Mouse (Mus musculus) intestine, embryonic 16.5 days (tissue): ENCODE measurements around the gene Cdh8. TPM values are rescaled to one million over a fixed set of nuclear protein-coding genes. Genes with fewer than 3 reads are reported as not detected.
A peak's percentile ranks its signal among the peaks of the same experiment; 100 is the strongest.

Experiments used
- ATAC-seq: fragments of 200-750 bp; cut with Nextera tagmentation; 2 replicates; pipeline ENCODE4 v1.8.0; 2017; ENCODE audit warnings: moderate TSS enrichment, moderate library complexity
- H3K27ac ChIP-seq: fragments of 300-500 bp; sonication (generic); 2 replicates; pipeline ENCODE4 v1.5.1; 2014; ENCODE audit warnings: mild to moderate bottlenecking, low read length
- H3K27me3 ChIP-seq: fragments of 300-500 bp; sonication (generic); replicated peaks from 2 replicates; pipeline ENCODE4 v1.6.1; 2014; ENCODE audit warnings: low read length, control low read depth, mixed read lengths; ENCODE audit not compliant: control insufficient read depth, insufficient read depth
- H3K36me3 ChIP-seq: fragments of 300-500 bp; sonication (generic); 2 replicates; pipeline ENCODE4 v1.6.1; 2014; ENCODE audit warnings: low read length, control low read depth; ENCODE audit not compliant: control insufficient read depth, insufficient read depth
- H3K4me1 ChIP-seq: fragments of 300-500 bp; sonication (generic); 2 replicates; pipeline ENCODE4 v1.6.1; 2014; ENCODE audit warnings: low read length, control low read depth, mixed read lengths; ENCODE audit not compliant: control insufficient read depth, insufficient read depth
- H3K4me2 ChIP-seq: fragments of 300-500 bp; sonication (generic); 2 replicates; pipeline ENCODE4 v1.6.1; 2014; ENCODE audit warnings: low read depth, low read length, control low read depth
- H3K4me3 ChIP-seq: fragments of 300-500 bp; sonication (generic); 2 replicates; pipeline ENCODE4 v1.5.1; 2014; ENCODE audit warnings: mild to moderate bottlenecking, low read length
- H3K9ac ChIP-seq: fragments of 300-500 bp; sonication (generic); 2 replicates; pipeline ENCODE4 v1.6.1; 2014; ENCODE audit warnings: low read depth, low read length
- H3K9me3 ChIP-seq: fragments of 300-500 bp; sonication (generic); 2 replicates; pipeline ENCODE4 v1.6.1; 2016; ENCODE audit warnings: low read length, control low read depth; ENCODE audit not compliant: control insufficient read depth
- WGBS: fragments of 180-500 bp; shearing (Covaris S2); extraction: QIAGEN DNeasy Blood & Tissue Kit; methylation state at CpG from one replicate; pipeline ENCODE4 v1.1.7; 2014; 5-methylcytosine and 5-hydroxymethylcytosine counted together
- polyA plus RNA-seq: library from polyadenylated mRNA; unstranded; fragments of >200 nt; fragmentation: Nextera tagmentation; extraction: Ambion mirVana; gene quantifications from 2 replicates; pipeline ENCODE4 v1.2.1, GENCODE M21; 2015

Cdh8 gene
- polyA plus RNA-seq, 1 experiment from 2014 or later: 0.99 TPM

DNA sequence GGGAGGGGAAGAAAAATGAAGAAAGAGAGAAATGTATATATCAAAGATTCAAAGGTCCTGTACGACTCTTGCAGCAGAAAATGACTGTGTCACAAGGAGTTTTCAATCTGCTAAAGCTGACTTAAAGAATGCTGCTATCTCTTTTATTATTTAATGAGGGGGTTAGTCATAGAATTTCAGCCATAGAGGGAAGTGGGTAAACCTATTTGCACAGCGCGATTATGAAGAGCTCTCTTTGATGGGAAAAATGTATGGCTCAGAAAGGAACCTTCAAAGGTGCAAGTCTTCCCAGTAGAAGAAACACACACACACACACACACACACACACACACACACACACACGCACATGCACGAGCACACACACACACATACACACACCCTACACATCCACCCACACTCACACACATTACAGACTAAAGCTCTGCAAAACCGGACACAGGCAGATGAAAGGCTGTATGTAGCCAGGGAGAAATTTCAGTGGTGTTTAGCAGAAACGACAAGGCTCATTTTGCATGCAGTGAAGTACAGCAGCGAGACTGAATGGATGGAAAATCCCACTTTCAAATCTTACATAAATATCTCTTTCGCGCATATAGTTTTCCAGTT, 2.3 kb downstream of the Cdh8 start:
- peaks cover 30% of the 10 kb centered on the region for H3K27me3 ChIP-seq

DNA sequence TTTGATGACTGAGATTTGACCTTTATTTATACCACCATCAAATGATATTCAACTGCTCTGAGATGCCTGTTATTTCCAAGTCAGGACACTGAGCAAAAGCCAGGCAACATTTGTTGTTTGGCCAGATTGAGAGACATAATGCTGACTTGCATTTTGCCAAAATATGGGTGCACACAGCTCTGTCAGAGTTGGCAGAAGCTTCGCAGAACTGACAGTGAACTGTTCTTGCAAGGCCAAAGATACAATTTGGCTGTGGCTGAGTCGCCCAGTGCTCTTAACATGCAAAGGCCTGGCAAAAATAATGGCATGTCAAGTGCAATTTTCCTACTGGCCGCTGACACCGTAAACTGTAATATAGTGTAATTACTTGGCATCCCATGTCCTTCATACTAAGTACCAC, 22.4 kb downstream of the Cdh8 start:
- Histone ChIP-seq H3K27ac (no peak overlapping the region), H3K4me1 (no peaks in the 10 kb centered on the region), H3K9ac (no peak overlapping the region), H3K9me3 (no peaks in the 10 kb centered on the region), H3K27me3 (no peaks in the 10 kb centered on the region), H3K4me2 (no peak overlapping the region), H3K36me3 (no peaks in the 10 kb centered on the region), H3K4me3 (no peak overlapping the region)
- no peak for ATAC-seq
- WGBS: 65% methylated on average over 4 of the region's 4 CpGs

More for the DNA sequence above, 2.3 kb downstream of the Cdh8 start:
- ATAC-seq: peak; percentile 28; the same call in 1 of the 2 replicates
- H3K27ac ChIP-seq: no peak overlapping the region
- H3K4me3 ChIP-seq: no peak overlapping the region
- no peaks in the 10 kb centered on the region for H3K36me3 ChIP-seq
- peak overlapping the region; percentile 74; the same call in 1 of the 2 replicates for H3K4me2 ChIP-seq
- 34% methylated on average over 10 of the region's 10 CpGs for WGBS
- H3K4me1 ChIP-seq: peaks cover 3% of the 10 kb centered on the region; the same call in 1 of the 2 replicates
- no peaks in the 10 kb centered on the region for H3K9me3 ChIP-seq
- H3K9ac ChIP-seq: no peak overlapping the region

DNA sequence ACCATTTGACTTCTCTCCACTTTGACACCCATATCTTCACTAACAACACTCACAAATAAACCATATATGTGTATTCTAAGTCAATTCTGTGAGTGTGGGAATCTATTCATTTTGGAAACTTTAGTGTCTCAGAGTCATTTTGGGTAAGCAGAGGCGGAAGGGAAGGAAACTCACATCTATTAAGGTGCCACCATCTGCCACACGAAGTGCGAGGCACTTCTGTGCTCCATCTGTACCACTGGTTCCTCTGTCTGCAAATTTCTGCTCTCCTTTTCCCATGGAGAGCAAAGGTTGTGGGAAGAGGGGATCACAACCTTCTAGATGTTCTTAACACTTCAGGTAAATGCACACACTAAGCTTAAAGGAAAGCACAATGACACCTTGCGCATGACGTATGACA, 46.2 kb downstream of the Cdh8 start:
- no peak overlapping the region for H3K9ac ChIP-seq
- H3K9me3 ChIP-seq: no peaks in the 10 kb centered on the region
- H3K36me3 ChIP-seq: no peaks in the 10 kb centered on the region
- no peak overlapping the region for H3K4me2 ChIP-seq
- no peak overlapping the region for H3K27ac ChIP-seq
- no peak for ATAC-seq
- no peak overlapping the region for H3K4me3 ChIP-seq
- 95% methylated on average over 5 of the region's 5 CpGs for WGBS
- no peaks in the 10 kb centered on the region for H3K27me3 ChIP-seq
- no peaks in the 10 kb centered on the region for H3K4me1 ChIP-seq

DNA sequence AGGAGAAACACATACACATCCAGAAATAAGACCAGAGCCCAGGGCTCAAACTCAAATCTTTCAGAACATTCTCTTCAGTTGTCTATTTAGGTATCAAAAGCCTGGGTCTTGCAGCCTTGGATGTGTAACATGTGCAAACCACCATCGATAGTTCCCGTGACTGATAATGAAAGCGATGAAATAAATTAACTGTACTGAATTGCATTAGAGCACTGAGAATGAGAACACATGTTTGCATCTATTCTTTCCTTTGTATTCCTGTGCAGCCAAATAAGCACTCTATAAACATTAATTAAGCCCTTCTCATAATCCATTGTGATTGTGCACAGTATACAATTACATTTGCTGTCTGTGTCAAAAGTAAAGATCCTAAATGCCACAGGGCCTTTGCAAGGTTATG, 47.1 kb downstream of the Cdh8 start:
- no peaks in the 10 kb centered on the region for H3K9me3 ChIP-seq
- WGBS: 91% methylated on average over 3 of the region's 3 CpGs
- no peaks in the 10 kb centered on the region for H3K27me3 ChIP-seq
- ATAC-seq: no peak
- no peaks in the 10 kb centered on the region for H3K4me1 ChIP-seq
- H3K9ac ChIP-seq: no peak overlapping the region
- no peak overlapping the region for H3K4me2 ChIP-seq
- no peak overlapping the region for H3K4me3 ChIP-seq
- no peak overlapping the region for H3K27ac ChIP-seq
- H3K36me3 ChIP-seq: no peaks in the 10 kb centered on the region

GRCm38 (mm10) chr8:99368449-99368848, 47.8 kb downstream of the Cdh8 start:
- no peaks in the 10 kb centered on the region for H3K27me3 ChIP-seq
- no peak for ATAC-seq
- H3K4me2 ChIP-seq: no peak overlapping the region
- no peaks in the 10 kb centered on the region for H3K9me3 ChIP-seq
- H3K4me1 ChIP-seq: no peaks in the 10 kb centered on the region
- H3K27ac ChIP-seq: no peak overlapping the region
- no peak overlapping the region for H3K4me3 ChIP-seq
- no peaks in the 10 kb centered on the region for H3K36me3 ChIP-seq
- H3K9ac ChIP-seq: no peak overlapping the region
- WGBS: 89% methylated on average over 7 of the region's 7 CpGs

GRCm38 (mm10) chr8:99353923-99354322, 62.3 kb downstream of the Cdh8 start:
- ATAC-seq: no peak
- 84% methylated on average over 3 of the region's 3 CpGs for WGBS
- Histone ChIP-seq H3K9ac (no peak overlapping the region), H3K4me3 (no peak overlapping the region), H3K9me3 (no peaks in the 10 kb centered on the region), H3K4me1 (no peaks in the 10 kb centered on the region), H3K36me3 (no peaks in the 10 kb centered on the region), H3K27ac (no peak overlapping the region), H3K4me2 (no peak overlapping the region), H3K27me3 (no peaks in the 10 kb centered on the region)

- Histone ChIP-seq H3K9me3 (no peaks in the 10 kb centered on the region), H3K4me2 (no peak overlapping the region), H3K9ac (no peak overlapping the region), H3K4me1 (no peaks in the 10 kb centered on the region), H3K36me3 (no peaks in the 10 kb centered on the region), H3K4me3 (no peak overlapping the region), H3K27me3 (no peaks in the 10 kb centered on the region), H3K27ac (no peak overlapping the region)
- no peak for ATAC-seq
- WGBS: 76% methylated on average over 1 of the region's 1 CpGs
Measured at GRCm38 (mm10) chr8:99353221-99353620, 63.0 kb downstream of the Cdh8 start.

DNA sequence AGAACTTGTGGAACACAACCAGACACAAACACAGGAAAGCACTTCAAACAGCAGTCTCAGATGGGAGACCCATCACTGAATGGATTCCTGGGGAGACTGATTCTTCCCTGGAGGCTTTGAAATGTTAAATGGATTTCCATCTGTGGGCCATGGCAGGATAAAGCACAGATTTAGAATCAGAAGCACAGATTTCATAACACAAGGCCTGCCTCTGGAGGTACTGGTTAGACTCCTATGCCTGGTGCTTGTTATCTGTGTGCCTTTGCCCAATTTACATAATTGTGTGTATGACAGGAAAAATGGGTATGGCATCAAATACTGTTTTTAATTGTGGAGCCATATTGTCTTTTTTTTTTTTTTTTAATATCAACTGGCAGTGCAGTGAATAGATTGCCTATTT, 66.8 kb downstream of the Cdh8 start:
- no peaks in the 10 kb centered on the region for H3K4me1 ChIP-seq
- no peaks in the 10 kb centered on the region for H3K36me3 ChIP-seq
- no peak overlapping the region for H3K27ac ChIP-seq
- no peak overlapping the region for H3K9ac ChIP-seq
- no peak overlapping the region for H3K4me3 ChIP-seq
- H3K9me3 ChIP-seq: no peaks in the 10 kb centered on the region
- no peak overlapping the region for H3K4me2 ChIP-seq
- no peaks in the 10 kb centered on the region for H3K27me3 ChIP-seq
- no peak for ATAC-seq

DNA sequence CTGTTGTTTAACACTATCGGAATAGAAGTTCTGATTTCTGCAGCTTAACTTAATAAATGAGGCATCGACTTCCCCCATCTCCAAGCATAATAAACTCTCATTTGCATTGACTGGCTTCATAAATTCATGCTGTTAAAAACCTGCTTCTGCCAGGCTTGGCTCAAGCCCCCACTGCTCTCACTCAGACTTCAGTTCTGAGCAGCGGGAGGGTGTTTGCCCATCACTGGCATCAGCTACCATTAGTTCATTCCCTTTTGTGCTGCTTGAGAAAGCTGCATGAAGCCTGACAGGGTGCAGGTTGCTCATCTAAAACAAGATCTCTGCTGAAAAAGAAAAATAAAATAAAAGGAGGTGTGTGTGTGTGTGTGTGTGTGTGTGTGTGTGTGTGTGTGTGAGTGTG, 67.7 kb downstream of the Cdh8 start:
- Histone ChIP-seq H3K4me1 (no peaks in the 10 kb centered on the region), H3K9ac (no peak overlapping the region), H3K9me3 (no peaks in the 10 kb centered on the region), H3K27ac (no peak overlapping the region), H3K27me3 (no peaks in the 10 kb centered on the region), H3K4me2 (no peak overlapping the region), H3K36me3 (no peaks in the 10 kb centered on the region), H3K4me3 (no peak overlapping the region)
- no peak for ATAC-seq
- 71% methylated on average over 3 of the region's 3 CpGs for WGBS

- WGBS: 24% methylated on average over 1 of the region's 1 CpGs
- H3K9ac ChIP-seq: no peak overlapping the region
Measured at GRCm38 (mm10) chr8:99339310-99339709, 77.0 kb downstream of the Cdh8 start.

More at GRCm38 (mm10) chr8:99339310-99339709, 77.0 kb downstream of the Cdh8 start:
- ATAC-seq: no peak
- Histone ChIP-seq H3K27ac (no peak overlapping the region), H3K4me2 (no peak overlapping the region), H3K27me3 (no peaks in the 10 kb centered on the region), H3K36me3 (no peaks in the 10 kb centered on the region), H3K4me3 (no peak overlapping the region), H3K9me3 (no peaks in the 10 kb centered on the region), H3K4me1 (no peaks in the 10 kb centered on the region)
